Mouse (Mus musculus) MEL (cell line): ENCODE data around the gene Galnt13. TPM values are rescaled to one million over a fixed set of nuclear protein-coding genes. Genes with fewer than 3 reads are reported as not detected.

Experiments used
- DNase-seq: peaks from one replicate; pipeline ENCODE4 v3.0.0; 2011; ENCODE audit warnings: low read depth, low spot score
- H3K27ac ChIP-seq: 2 replicates; pipeline ENCODE4 v1.5.1; 2012; ENCODE audit warnings: low read depth, mild to moderate bottlenecking, control low read depth, low read length, moderate library complexity; ENCODE audit not compliant: control insufficient read depth
- H3K27me3 ChIP-seq, 2 experiments: fragments of 150-350 bp in 1 of 2; sonication (generic) in 1 of 2; 2 replicates each; pipeline ENCODE4 v1.6.1; 2012; ENCODE audit warnings: low read length in 2 of 2, mild to moderate bottlenecking in 2 of 2, improper control_type of control experiment in 1 of 2, moderate library complexity in 1 of 2; ENCODE audit not compliant: insufficient read depth in 2 of 2, control insufficient read depth in 1 of 2
- H3K36me3 ChIP-seq, 2 experiments: 2 replicates each; pipeline ENCODE4 v1.6.1; 2012 to 2014; ENCODE audit warnings: low read length in 2 of 2, improper control_type of control experiment in 1 of 2, inconsistent platforms in 1 of 2, mild to moderate bottlenecking in 1 of 2; ENCODE audit not compliant: insufficient read depth in 2 of 2, control insufficient read depth in 1 of 2
- H3K4me1 ChIP-seq, 2 experiments: fragments of 150-350 bp in 1 of 2; sonication (generic) in 1 of 2; 2 replicates each; pipeline ENCODE4 v1.6.1; 2012; ENCODE audit warnings: low read length in 2 of 2, improper control_type of control experiment in 1 of 2, mild to moderate bottlenecking in 1 of 2; ENCODE audit not compliant: insufficient read depth in 2 of 2, control insufficient read depth in 1 of 2
- H3K4me3 ChIP-seq, 2 experiments: fragments of 150-350 bp in 1 of 2; sonication (generic) in 1 of 2; 2 replicates each; pipeline ENCODE4 v1.5.1; 2012; ENCODE audit warnings: low read depth in 2 of 2, low read length in 2 of 2, mild to moderate bottlenecking in 2 of 2, moderate library complexity in 2 of 2, control low read depth in 1 of 2, improper control_type of control experiment in 1 of 2; ENCODE audit not compliant: control insufficient read depth in 1 of 2, insufficient read depth in 1 of 2
- H3K79me2 ChIP-seq: 2 replicates; pipeline ENCODE4 v1.6.1; 2012; ENCODE audit warnings: mild to moderate bottlenecking, low read length, moderate library complexity; ENCODE audit not compliant: control insufficient read depth, poor library complexity, insufficient read depth
- H3K9ac ChIP-seq: 2 replicates; pipeline ENCODE4 v1.6.1; 2012; ENCODE audit warnings: low read depth, mild to moderate bottlenecking, control low read depth, low read length, moderate library complexity; ENCODE audit not compliant: control insufficient read depth, poor library complexity, severe bottlenecking
- H3K9me3 ChIP-seq: fragments of 150-350 bp; sonication (generic); replicated peaks from 2 replicates; pipeline ENCODE4 v1.6.1; 2012; ENCODE audit warnings: mild to moderate bottlenecking, low read length, improper control_type of control experiment, moderate library complexity; ENCODE audit not compliant: insufficient read depth
- CHD1 ChIP-seq: IDR thresholded peaks from 2 replicates; pipeline ENCODE4 v1.6.1; 2012; ENCODE audit warnings: low read depth, mild to moderate bottlenecking, inconsistent platforms, low read length, improper control_type of control experiment
- CTCF ChIP-seq, 3 experiments: IDR thresholded peaks in 2 of 3; conservative IDR thresholded peaks in 1 of 3; 2 replicates each; pipeline ENCODE4 v1.5.1; 2011 to 2012; ENCODE audit warnings: low read length in 3 of 3, low read depth in 2 of 3, mild to moderate bottlenecking in 2 of 3, improper control_type of control experiment in 1 of 3, inconsistent platforms in 1 of 3, mixed read lengths in 1 of 3, moderate library complexity in 1 of 3; ENCODE audit not compliant: control insufficient read depth in 1 of 3, insufficient read depth in 1 of 3, poor library complexity in 1 of 3, severe bottlenecking in 1 of 3
- ELF1 ChIP-seq: IDR thresholded peaks from 2 replicates; pipeline ENCODE4 v1.6.1; 2014; ENCODE audit warnings: low read depth, mild to moderate bottlenecking, inconsistent platforms, low read length, improper control_type of control experiment, moderate library complexity
- EP300 ChIP-seq, 2 experiments: IDR thresholded peaks; 2 replicates each; pipeline ENCODE4 v1.6.1; 2011; ENCODE audit warnings: improper control_type of control experiment in 2 of 2, low read length in 2 of 2, low read depth in 1 of 2, mild to moderate bottlenecking in 1 of 2
- ETS1 ChIP-seq: IDR thresholded peaks from 2 replicates; pipeline ENCODE4 v1.6.1; 2012; ENCODE audit warnings: low read depth, mild to moderate bottlenecking, inconsistent platforms, low read length, improper control_type of control experiment, moderate library complexity
- GATA1 ChIP-seq: IDR thresholded peaks from 2 replicates; pipeline ENCODE4 v1.6.1; 2011; ENCODE audit warnings: low read depth, low read length, improper control_type of control experiment
- JUND ChIP-seq: IDR thresholded peaks from 2 replicates; pipeline ENCODE4 v1.6.1; 2011; ENCODE audit warnings: low read depth, mild to moderate bottlenecking, improper control_type of control experiment, low read length
- KAT2A ChIP-seq: conservative IDR thresholded peaks from 2 replicates; pipeline ENCODE4 v1.6.1; 2012; ENCODE audit warnings: low read depth, low read length, improper control_type of control experiment, inconsistent platforms
- MYC ChIP-seq: IDR thresholded peaks from 2 replicates; pipeline ENCODE4 v1.6.1; 2011; ENCODE audit warnings: low read depth, mild to moderate bottlenecking, low read length, improper control_type of control experiment, moderate library complexity
- NELFE ChIP-seq: IDR thresholded peaks from 2 replicates; pipeline ENCODE4 v1.6.1; 2011; ENCODE audit warnings: low read depth, low read length, improper control_type of control experiment
- POLR2AphosphoS2 ChIP-seq: IDR thresholded peaks from 2 replicates; pipeline ENCODE4 v1.6.1; 2011; ENCODE audit warnings: low read length, improper control_type of control experiment
- RAD21 ChIP-seq: IDR thresholded peaks from 2 replicates; pipeline ENCODE4 v1.6.1; 2011; ENCODE audit warnings: mild to moderate bottlenecking, low read depth, low read length, improper control_type of control experiment
- SMC3 ChIP-seq: IDR thresholded peaks from 2 replicates; pipeline ENCODE4 v1.6.1; 2011; ENCODE audit warnings: low read depth, low read length, improper control_type of control experiment
- TAL1 ChIP-seq: IDR thresholded peaks from 2 replicates; pipeline ENCODE4 v1.6.1; 2012; ENCODE audit warnings: mild to moderate bottlenecking, inconsistent platforms, low read length, moderate library complexity, mixed read lengths
- TBP ChIP-seq: IDR thresholded peaks from 2 replicates; pipeline ENCODE4 v1.8.0; 2011; ENCODE audit warnings: low read depth, low read length, improper control_type of control experiment
- USF1 ChIP-seq: IDR thresholded peaks from 2 replicates; pipeline ENCODE4 v1.6.1; 2014; ENCODE audit warnings: low read depth, mild to moderate bottlenecking, inconsistent platforms, low read length, improper control_type of control experiment, moderate library complexity
- ZKSCAN1 ChIP-seq: IDR thresholded peaks from 2 replicates; pipeline ENCODE4 v1.6.1; 2012; ENCODE audit warnings: low read depth, mild to moderate bottlenecking, inconsistent platforms, low read length, improper control_type of control experiment, moderate library complexity
- ZNF384 ChIP-seq: IDR thresholded peaks from 2 replicates; pipeline ENCODE4 v1.6.1; 2012; ENCODE audit warnings: low read depth, mild to moderate bottlenecking, inconsistent platforms, low read length, improper control_type of control experiment
- polyA plus RNA-seq, 2 experiments: library from polyadenylated mRNA; stranded (reverse) in 1 of 2; unstranded in 1 of 2; fragments of >175 nt in 1 of 2; fragments of >200 nt in 1 of 2; gene quantifications; 2 replicates each; pipeline versions ENCODE4 v1.2.1 to v1.2.4; 2012; ENCODE audit warnings: low replicate concordance in 2 of 2, low read depth in 1 of 2; ENCODE audit not compliant: insufficient read length in 2 of 2, insufficient read depth in 1 of 2, missing spikeins in 1 of 2
- total RNA-seq: library from RNA; depleted of rRNA; stranded (reverse); fragments of 300-350 nt; gene quantifications from 2 replicates; pipeline ENCODE4 v1.2.3, GENCODE M21; 2012

Galnt13 gene
- total and polyA plus RNA-seq, 3 experiments, result not detected

DNA sequence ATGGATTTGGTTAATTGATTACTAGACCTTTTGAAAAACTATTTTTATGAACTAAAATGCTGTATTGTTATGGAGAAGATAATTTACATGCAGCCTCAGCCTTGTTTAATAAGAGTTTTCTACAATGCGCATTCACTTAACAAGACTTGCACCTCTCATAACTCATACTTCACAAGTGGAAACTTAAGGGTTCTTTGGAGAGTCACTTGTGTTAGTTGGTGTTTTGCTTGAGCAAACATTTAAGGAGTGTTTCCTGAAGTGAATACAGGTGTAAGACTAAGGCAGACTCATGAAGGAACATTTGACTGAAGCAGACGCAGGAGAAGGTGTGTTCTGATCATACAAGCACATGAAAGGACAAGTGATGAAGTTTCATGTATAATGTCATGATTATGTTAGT lies 649.5 kb downstream of the Galnt13 start:
- Histone ChIP-seq H3K36me3 (no peaks in the 10 kb centered on the region), H3K79me2 (no peaks in the 10 kb centered on the region), H3K9me3 (no peaks in the 10 kb centered on the region), H3K27me3 (no peaks in the 10 kb centered on the region), H3K9ac (no peak overlapping the region), H3K27ac (no peak overlapping the region), H3K4me1 (no peaks in the 10 kb centered on the region), H3K4me3 (no peak overlapping the region)
- DNase-seq, result no peak
- no peak for TF ChIP-seq GATA1
- no peak for TF ChIP-seq TAL1

- Histone ChIP-seq H3K27me3 (no peaks in the 10 kb centered on the region), H3K9ac (no peak overlapping the region), H3K36me3 (no peaks in the 10 kb centered on the region), H3K4me3 (no peak overlapping the region), H3K9me3 (no peaks in the 10 kb centered on the region), H3K79me2 (no peaks in the 10 kb centered on the region), H3K27ac (no peak overlapping the region)
- no peak for TF ChIP-seq MYC
- TF ChIP-seq KAT2A, result no peak
- no peak for TF ChIP-seq POLR2AphosphoS2
- TF ChIP-seq ETS1, result no peak
- no peak for TF ChIP-seq NELFE
- TF ChIP-seq CHD1, result no peak
- TF ChIP-seq ZNF384, result no peak
- no peak for TF ChIP-seq CTCF (IDR thresholded peaks at IDR 0.05 in 2 of 3, conservative IDR thresholded peaks at IDR 0.05 in 1 of 3; ENCODE audit: control insufficient read depth in 1 of 3, insufficient read depth in 1 of 3, low read depth in 2 of 3, low read length in 3 of 3, poor library complexity in 1 of 3, severe bottlenecking in 1 of 3)
- TF ChIP-seq JUND, result no peak
- TF ChIP-seq ZKSCAN1, result no peak
- TF ChIP-seq GATA1, result no peak
- TF ChIP-seq USF1, result no peak
- TF ChIP-seq, all 39 proteins: peak for 0
- DNase-seq, result no peak
- no peaks in the 10 kb centered on the region for H3K4me1 ChIP-seq
Observed at GRCm38 (mm10) chr2:55088034-55088433, 651.9 kb downstream of the Galnt13 start.

DNA sequence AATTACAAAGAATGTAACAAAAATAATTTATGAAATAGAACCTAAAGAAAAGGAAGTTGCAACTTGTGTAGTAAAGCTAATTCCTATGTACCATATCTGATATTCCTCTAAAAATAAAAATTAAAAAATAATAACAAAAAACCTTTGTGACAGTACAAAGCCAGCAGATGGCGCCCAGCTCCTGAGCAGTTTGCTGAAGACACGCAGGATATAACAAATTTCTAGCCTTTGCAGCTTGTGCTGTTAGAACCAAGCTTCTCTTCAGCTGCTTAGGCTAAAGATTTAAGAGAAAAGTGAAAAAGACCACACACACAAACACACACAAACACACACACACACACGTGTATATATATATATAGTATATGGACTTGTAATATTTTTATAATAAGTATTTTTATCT lies 654.2 kb downstream of the Galnt13 start:
- Histone ChIP-seq H3K27ac (no peak overlapping the region), H3K9ac (no peak overlapping the region), H3K4me3 (no peak overlapping the region), H3K9me3 (no peaks in the 10 kb centered on the region), H3K79me2 (no peaks in the 10 kb centered on the region), H3K27me3 (no peaks in the 10 kb centered on the region), H3K4me1 (no peaks in the 10 kb centered on the region), H3K36me3 (no peaks in the 10 kb centered on the region)
- peak; percentile 9 for DNase-seq
- no peak for TF ChIP-seq EP300 (IDR thresholded peaks at IDR 0.05; ENCODE audit: low read depth in 1 of 2, low read length in 2 of 2)
- TF ChIP-seq TBP, result no peak
- peak; percentile 38 for TF ChIP-seq SMC3
- no peak for TF ChIP-seq ELF1
- peak in 2 of 3 experiments; percentile 28 to 45; a peak in 3 of 6 replicates for TF ChIP-seq CTCF (IDR thresholded peaks at IDR 0.05 in 2 of 3, conservative IDR thresholded peaks at IDR 0.05 in 1 of 3; ENCODE audit: control insufficient read depth in 1 of 3, insufficient read depth in 1 of 3, low read depth in 2 of 3, low read length in 3 of 3, poor library complexity in 1 of 3, severe bottlenecking in 1 of 3)
- TF ChIP-seq RAD21, result peak; percentile 31
